Comparison of ENCODE assay signal across 31 mouse cellular contexts in genomic region chr13:101744943-101745342, GRCm38 (mm10). TPM values are rescaled to one million over a fixed set of nuclear protein-coding genes. Genes with fewer than 3 reads are reported as not detected.
DNase-seq lines count a peak whose midpoint lies in the region; ATAC-seq and TF ChIP-seq lines count a peak whose summit lies in the region.
"Had no signal": no experiment of that assay in that cellular context is flagged by ENCODE, and none has a peak within 500 bp of the region (broad histone marks: within the 10 kb centered on the region; RNA-seq: fewer than 3 reads in every experiment).

No protein-coding gene starts in this region.

- intact Hi-C loops in gastrocnemius, adult 2 months (cut with DNase I) = no loop called here
- intact Hi-C loops in gastrocnemius, postnatal 14 days (cut with DNase I; ENCODE audit: low total_unique reads) = no loop called here

- no peak for TF ChIP-seq CTCF in gastrocnemius, adult 2 months (IDR thresholded peaks at IDR 0.05)
- TF ChIP-seq CTCF in forebrain, postnatal 0 days (IDR thresholded peaks at IDR 0.05; ENCODE audit: low read depth) = no peak

- no peak overlapping the region for H3K9ac ChIP-seq in liver, embryonic 13.5 days
- no peak overlapping the region for H3K9ac ChIP-seq in forebrain, postnatal 0 days
- H3K9ac ChIP-seq: heart, embryonic 12.5 days; hindbrain, embryonic 15.5 days; limb, embryonic 13.5 days; liver, embryonic 12.5 days; lung, embryonic 14.5 days; neural tube, embryonic 13.5 days had no signal

- 49% methylated on average over 5 of the region's 5 CpGs for WGBS in liver, embryonic 13.5 days (ENCODE audit: insufficient replicate concordance)
- WGBS in forebrain, postnatal 0 days = 79% methylated on average over 5 of the region's 5 CpGs

- H3K4me2 ChIP-seq in liver, embryonic 13.5 days = no peak overlapping the region
- H3K4me2 ChIP-seq in forebrain, postnatal 0 days (ENCODE audit: low read depth) = no peak overlapping the region
- H3K4me2 ChIP-seq: heart, embryonic 12.5 days; hindbrain, embryonic 15.5 days; limb, embryonic 13.5 days; liver, embryonic 12.5 days; lung, embryonic 14.5 days; midbrain, embryonic 11.5 days; neural tube, embryonic 13.5 days had no signal

- H3K27me3 ChIP-seq in liver, embryonic 13.5 days = no peaks in the 10 kb centered on the region
- no peaks in the 10 kb centered on the region for H3K27me3 ChIP-seq in forebrain, postnatal 0 days (ENCODE audit: insufficient read depth, low read length)
- H3K27me3 ChIP-seq: heart, embryonic 12.5 days; hindbrain, embryonic 15.5 days; liver, embryonic 12.5 days; neural tube, embryonic 13.5 days; Patski had no signal

- H3K4me3 ChIP-seq in gastrocnemius, adult 2 months = no peak overlapping the region
- H3K4me3 ChIP-seq in liver, embryonic 13.5 days (replicated peaks) = no peak overlapping the region
- H3K4me3 ChIP-seq in forebrain, postnatal 0 days (ENCODE audit: low read depth, low read length) = no peak overlapping the region
- H3K4me3 ChIP-seq: erythroblast, embryonic 14.5 days; heart, embryonic 12.5 days; hindbrain, embryonic 10.5 days; hindbrain, embryonic 15.5 days; left cerebral cortex, adult 2 months; limb, embryonic 13.5 days; liver, embryonic 12.5 days; myocyte; neural tube, embryonic 13.5 days had no signal

- H3K4me1 ChIP-seq in liver, embryonic 13.5 days (replicated peaks) = peaks cover 58% of the 10 kb centered on the region
- no peaks in the 10 kb centered on the region for H3K4me1 ChIP-seq in forebrain, postnatal 0 days (ENCODE audit: insufficient read depth)
- H3K4me1 ChIP-seq: hindbrain, embryonic 15.5 days; limb, embryonic 13.5 days; neural tube, embryonic 13.5 days had no signal

- DNase-seq in gastrocnemius, adult 2 months = no peak
- DNase-seq in gastrocnemius, postnatal 14 days = no peak
- DNase-seq in liver, embryonic 13.5 days = no peak
- DNase-seq in liver (no peak), 416B (ENCODE audit: low read depth) (peak; percentile 54)
- DNase-seq in naive thymus-derived CD4-positive, alpha-beta T cell, adult 2 months (ENCODE audit: low read depth) = peak; percentile 33
- DNase-seq in forebrain, postnatal 0 days = no peak
- no peak for DNase-seq in cerebellum, adult 18-20 months
- DNase-seq: adrenal gland, postnatal 25 days; cerebellum, adult 2 months; cerebellum, postnatal 14 days; gastrocnemius, postnatal 10 days; heart, adult 18-20 months; heart, postnatal 10 days; kidney, postnatal 14 days; lung, embryonic 14.5 days; right cerebral cortex, postnatal 4 days; thymus, postnatal 25 days had no signal

- no peak for ATAC-seq in liver, embryonic 13.5 days (ENCODE audit: low read depth)
- no peak for ATAC-seq in forebrain, postnatal 0 days
- ATAC-seq: forebrain, embryonic 16.5 days; liver, embryonic 12.5 days; midbrain, embryonic 16.5 days; Patski had no signal

- no peaks in the 10 kb centered on the region for H3K36me3 ChIP-seq in liver, embryonic 13.5 days
- H3K36me3 ChIP-seq in forebrain, postnatal 0 days (ENCODE audit: insufficient read depth) = no peaks in the 10 kb centered on the region
- H3K36me3 ChIP-seq: heart, embryonic 12.5 days; hindbrain, embryonic 10.5 days; hindbrain, embryonic 15.5 days; limb, embryonic 13.5 days; liver, embryonic 12.5 days; neural tube, embryonic 13.5 days had no signal

- H3K9me3 ChIP-seq in liver, embryonic 13.5 days (replicated peaks) = no peaks in the 10 kb centered on the region
- no peaks in the 10 kb centered on the region for H3K9me3 ChIP-seq in forebrain, postnatal 0 days (ENCODE audit: low read length)
- H3K9me3 ChIP-seq: heart, embryonic 12.5 days; hindbrain, embryonic 10.5 days; hindbrain, embryonic 15.5 days; limb, embryonic 13.5 days; liver, embryonic 12.5 days; neural tube, embryonic 13.5 days had no signal

- H3K27ac ChIP-seq in gastrocnemius, adult 2 months = peak overlapping the region; percentile 16
- peak overlapping the region; percentile 4; the same call in 1 of the 2 replicates for H3K27ac ChIP-seq in liver, embryonic 13.5 days
- no peak overlapping the region for H3K27ac ChIP-seq in forebrain, postnatal 0 days (ENCODE audit: low read depth, low read length)
- H3K27ac ChIP-seq: hindbrain, embryonic 10.5 days; hindbrain, embryonic 15.5 days; left cerebral cortex, adult 2 months; limb, embryonic 13.5 days; liver, embryonic 12.5 days; neural tube, embryonic 13.5 days had no signal

RNA-seq across cellular contexts. Expression of gene Pik3r1, which starts 23.1 kb away (rescaled TPM):
- total RNA-seq in gastrocnemius, adult 2 months (2021) = 10 to 100 TPM; 41.3 to 52.1 TPM
- 10 to 100 TPM; 26.3 to 38.8 TPM for total RNA-seq in gastrocnemius, postnatal 14 days (2021)
- 18.0 and 20.7 TPM in 2 replicates for polyA plus RNA-seq in liver, embryonic 13.5 days (2015; fragmentation: Nextera tagmentation; extraction: Ambion mirVana)
- total RNA-seq in forebrain, postnatal 0 days (2014; rRNA removed) = 112 and 117 TPM in 2 replicates
- 36.1 and 50.2 TPM in 2 replicates for polyA plus RNA-seq in forebrain, postnatal 0 days (2015; fragmentation: Nextera tagmentation; extraction: Ambion mirVana)

Comparison
In these comparisons a context has a peak if more than half of its experiments do, and no peak if none do; other contexts are left out.
1. DNase-seq: peak in 416B (single experiment) and naive thymus-derived CD4-positive, alpha-beta T cell, adult 2 months (single experiment); none in gastrocnemius, adult 2 months (single experiment), gastrocnemius, postnatal 14 days (single experiment), liver, embryonic 13.5 days (single experiment), liver (single experiment), forebrain, postnatal 0 days (single experiment) and cerebellum, adult 18-20 months (0 of 2).